Mouse (Mus musculus) bone marrow, adult 2 months (tissue): ENCODE results near the gene Stim1.

ENCODE experiments used
- CTCF ChIP-seq: fragments of 200-500 bp; IDR thresholded peaks from 2 replicates; pipeline ENCODE4 v1.5.1; 2011; ENCODE audit warnings: low read length, control low read depth; ENCODE audit not compliant: control insufficient read depth, insufficient read depth
- POLR2A ChIP-seq: fragments of 200-500 bp; IDR thresholded peaks from 2 replicates; pipeline ENCODE4 v1.6.1; 2011; ENCODE audit warnings: low read depth, mild to moderate bottlenecking, control low read depth, low read length, borderline replicate concordance; ENCODE audit not compliant: control insufficient read depth

DNA sequence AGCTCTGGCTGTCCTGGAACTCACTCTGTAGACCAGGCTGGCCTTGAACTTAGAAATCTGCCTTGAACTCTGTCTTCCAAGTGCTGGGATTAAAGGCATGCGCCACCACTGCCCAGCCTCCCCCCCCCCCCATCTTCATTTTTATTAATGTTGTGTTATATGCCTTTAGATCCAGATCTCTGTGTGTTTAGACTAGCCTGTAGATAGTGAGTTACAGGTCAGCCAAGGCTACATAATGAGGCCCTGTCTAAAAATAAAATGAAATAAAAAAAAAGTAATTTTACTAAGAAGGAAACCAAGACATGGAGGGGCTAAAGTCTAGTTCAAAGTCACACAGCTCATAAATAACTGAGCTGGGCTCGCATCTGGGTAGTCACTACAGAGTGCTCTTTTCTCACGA, 211.3 kb downstream of the Stim1 start:
- TF ChIP-seq CTCF (no peak), POLR2A (no peak)
